ENCODE assay signal across 10 mouse cellular contexts in genomic region chr2:60871001-60871400, GRCm38 (mm10).
DNase-seq lines count a peak whose midpoint lies in the region; ATAC-seq and TF ChIP-seq lines count a peak whose summit lies in the region.
"Had no signal": no experiment of that assay in that cellular context is flagged by ENCODE, and none has a peak within 500 bp of the region (broad histone marks: within the 10 kb centered on the region; RNA-seq: fewer than 3 reads in every experiment).

No protein-coding gene starts in this region.

- peak; percentile 34 for DNase-seq in hindbrain, embryonic 10.5 days (ENCODE audit: low spot score)
- DNase-seq in hindbrain, embryonic 11.5 days (ENCODE audit: low spot score), result no peak
- DNase-seq in embryo, embryonic 10 days (ENCODE audit: low spot score), result peak; percentile 74
- no peak for DNase-seq in layer of hippocampus, adult 11-12 months (ENCODE audit: low spot score)
- no peak for DNase-seq in natural killer cell, adult 2 months (ENCODE audit: low spot score in 2 of 2)
- DNase-seq in spleen, postnatal 36 days (ENCODE audit: low spot score in 2 of 2), result no peak
- DNase-seq: gastrocnemius, postnatal 36 days had no signal

- no peak for TF ChIP-seq CTCF in C2C12 (IDR thresholded peaks at IDR 0.05; ENCODE audit: control insufficient read depth, insufficient read depth, insufficient read length)

- H3K9ac ChIP-seq in hindbrain, embryonic 11.5 days (ENCODE audit: low read depth, low read length), result no peak overlapping the region
- H3K9ac ChIP-seq in limb, embryonic 15.5 days, result no peak overlapping the region
- H3K9ac ChIP-seq: lung, embryonic 15.5 days had no signal

- H3K79me2 ChIP-seq in C2C12 (ENCODE audit: control insufficient read depth, insufficient read depth), result peaks cover 100% of the 10 kb centered on the region

- peaks cover 9% of the 10 kb centered on the region for H3K27me3 ChIP-seq in hindbrain, embryonic 10.5 days (ENCODE audit: insufficient read depth, poor library complexity, severe bottlenecking)
- H3K27me3 ChIP-seq in hindbrain, embryonic 11.5 days (ENCODE audit: control insufficient read depth, insufficient read depth, low read length), result no peaks in the 10 kb centered on the region
- H3K27me3 ChIP-seq in C2C12 (ENCODE audit: control insufficient read depth, insufficient read depth, insufficient read length), result no peaks in the 10 kb centered on the region
- H3K27me3 ChIP-seq in limb, embryonic 15.5 days, result no peaks in the 10 kb centered on the region
- H3K27me3 ChIP-seq: lung, embryonic 15.5 days had no signal

- peak overlapping the region; percentile 37 for H3K27ac ChIP-seq in hindbrain, embryonic 10.5 days
- H3K27ac ChIP-seq in hindbrain, embryonic 11.5 days (ENCODE audit: low read depth, low read length), result no peak overlapping the region
- H3K27ac ChIP-seq in limb, embryonic 15.5 days, result peak overlapping the region; percentile 18
- H3K27ac ChIP-seq: lung, embryonic 15.5 days had no signal

- no peak overlapping the region for H3K4me2 ChIP-seq in hindbrain, embryonic 11.5 days (replicated peaks; ENCODE audit: low read depth, low read length)
- H3K4me2 ChIP-seq in limb, embryonic 15.5 days, result no peak overlapping the region
- H3K4me2 ChIP-seq: lung, embryonic 15.5 days had no signal

- H3K4me3 ChIP-seq in hindbrain, embryonic 10.5 days, result no peak overlapping the region
- no peak overlapping the region for H3K4me3 ChIP-seq in hindbrain, embryonic 11.5 days (ENCODE audit: low read depth, low read length)
- no peak overlapping the region for H3K4me3 ChIP-seq in C2C12 (ENCODE audit: insufficient read depth, poor library complexity, severe bottlenecking)
- no peak overlapping the region for H3K4me3 ChIP-seq in limb, embryonic 15.5 days
- H3K4me3 ChIP-seq: lung, embryonic 15.5 days had no signal

- H3K79me3 ChIP-seq in C2C12 (ENCODE audit: low read depth), result peaks cover 97% of the 10 kb centered on the region

- H3K4me1 ChIP-seq in hindbrain, embryonic 10.5 days (replicated peaks), result peaks cover 43% of the 10 kb centered on the region
- H3K4me1 ChIP-seq in hindbrain, embryonic 11.5 days (replicated peaks; ENCODE audit: control insufficient read depth, insufficient read depth, low read length), result no peaks in the 10 kb centered on the region
- H3K4me1 ChIP-seq in limb, embryonic 15.5 days, result peaks cover 28% of the 10 kb centered on the region

- no peaks in the 10 kb centered on the region for H3K36me3 ChIP-seq in hindbrain, embryonic 10.5 days
- no peaks in the 10 kb centered on the region for H3K36me3 ChIP-seq in hindbrain, embryonic 11.5 days (ENCODE audit: control insufficient read depth, insufficient read depth, low read length)
- peaks cover 25% of the 10 kb centered on the region for H3K36me3 ChIP-seq in C2C12 (ENCODE audit: control insufficient read depth, insufficient read depth)
- H3K36me3 ChIP-seq in limb, embryonic 15.5 days, result no peaks in the 10 kb centered on the region
- H3K36me3 ChIP-seq: lung, embryonic 15.5 days had no signal

- H3K9me3 ChIP-seq in hindbrain, embryonic 10.5 days, result no peaks in the 10 kb centered on the region
- no peaks in the 10 kb centered on the region for H3K9me3 ChIP-seq in hindbrain, embryonic 11.5 days (ENCODE audit: control insufficient read depth, low read length)
- H3K9me3 ChIP-seq in limb, embryonic 15.5 days, result no peaks in the 10 kb centered on the region
- H3K9me3 ChIP-seq: lung, embryonic 15.5 days had no signal

- H3ac ChIP-seq in C2C12 (ENCODE audit: control insufficient read depth, insufficient read length, low read depth), result peak overlapping the region; percentile 19

- 3% methylated on average over 5 of the region's 5 CpGs for WGBS in hindbrain, embryonic 10.5 days
- 7% methylated on average over 5 of the region's 5 CpGs for WGBS in hindbrain, embryonic 11.5 days
- WGBS in limb, embryonic 15.5 days, result 34% methylated on average over 5 of the region's 5 CpGs

- no peak for ATAC-seq in hindbrain, embryonic 11.5 days (ENCODE audit: low FRiP score)
- no peak for ATAC-seq in limb, embryonic 15.5 days (ENCODE audit: insufficient number of reproducible peaks, low FRiP score, low TSS enrichment, low read depth)

TF ChIP-seq in C2C12, 6 proteins besides CTCF, POLR2A, EP300 and RAD21:
- TF ChIP-seq CEBPB (IDR thresholded peaks at IDR 0.05; ENCODE audit: low read depth), result no peak
- no peak for TF ChIP-seq MAX (IDR thresholded peaks at IDR 0.05)
- TF ChIP-seq FOSL1 (IDR thresholded peaks at IDR 0.05; ENCODE audit: insufficient read depth, low read length, poor library complexity, severe bottlenecking), result no peak
- TF ChIP-seq USF1 (IDR thresholded peaks at IDR 0.05; ENCODE audit: low read depth), result no peak
- TF ChIP-seq MYOD1 (IDR thresholded peaks at IDR 0.05; ENCODE audit: control insufficient read depth, insufficient read length, low read depth), result no peak
- no peak for TF ChIP-seq MYOG (IDR thresholded peaks at IDR 0.05; ENCODE audit: control insufficient read depth, extremely low read depth, insufficient read length)
TF ChIP-seq in C2C12: peak in this region for 0.

Comparison
In these comparisons a context has a peak if more than half of its experiments do, and no peak if none do; other contexts are left out.
1. DNase-seq: peak in hindbrain, embryonic 10.5 days (single experiment) and embryo, embryonic 10 days (single experiment); none in hindbrain, embryonic 11.5 days (single experiment), layer of hippocampus, adult 11-12 months (single experiment), natural killer cell, adult 2 months (0 of 2) and spleen, postnatal 36 days (0 of 2).